Mouse (Mus musculus) liver, embryonic 14.5 days (tissue): ENCODE measurements around the gene BC035947.

Source experiments
- CTCF ChIP-seq: IDR thresholded peaks from 2 replicates; pipeline ENCODE4 v1.5.1; 2016; ENCODE audit warnings: antibody characterized with exemption, low read depth, control low read depth
- EP300 ChIP-seq: IDR thresholded peaks from 2 replicates; pipeline ENCODE4 v1.6.1; 2016; ENCODE audit warnings: antibody characterized with exemption, low read depth

DNA sequence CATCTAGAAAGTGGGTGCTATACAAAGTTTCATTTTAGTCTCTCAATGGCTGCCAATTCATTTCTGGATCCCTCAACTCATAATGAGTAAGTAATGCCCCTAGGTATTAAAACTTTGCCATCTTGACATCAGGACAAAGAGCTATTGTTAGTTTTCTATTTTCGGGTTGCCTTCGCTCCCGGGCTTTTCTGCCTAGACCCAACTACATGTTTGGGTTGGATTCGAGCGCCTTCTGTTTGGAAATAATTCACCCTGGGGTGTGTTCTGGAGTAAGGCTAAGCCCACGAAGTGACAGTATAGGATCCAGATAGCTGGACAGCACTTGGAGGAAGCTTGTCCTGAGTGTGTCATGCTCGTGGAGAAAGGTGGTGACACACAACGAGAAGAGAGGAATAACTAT lies 798 bp upstream of the BC035947 start:
- TF ChIP-seq EP300 (no peak), CTCF (no peak)
